Mouse (Mus musculus): ENCODE data around the gene Prkra. TPM values are rescaled to one million over a fixed set of nuclear protein-coding genes. Genes with fewer than 3 reads are reported as not detected.

Gene Prkra
- total and polyA plus RNA-seq, 3 experiments, result 7.4 to 24.2 (median 23.1) TPM

GRCm38 (mm10) chr2:76621724-76622123, 26.1 kb downstream of the Prkra start:
- DNase-seq (ENCODE audit: low spot score) (no peak), ATAC-seq (ENCODE audit: extremely low read depth, insufficient number of reproducible peaks, low FRiP score, poor library complexity, severe bottlenecking) (no peak)
- Histone ChIP-seq H3K9me3 (replicated peaks) (peaks cover 5% of the 10 kb centered on the region; the same call in 1 of the 2 replicates), H3K36me3 (replicated peaks) (no peaks in the 10 kb centered on the region), H3K4me1 (ENCODE audit: insufficient read depth, low read depth, low read length) (no peaks in the 10 kb centered on the region), H3K27me3 (ENCODE audit: insufficient read depth, low read length) (no peaks in the 10 kb centered on the region), H3K4me3 (ENCODE audit: low read depth, low read length) (no peak overlapping the region)
- no peak for TF ChIP-seq POLR2AphosphoS5 (IDR thresholded peaks at IDR 0.05; ENCODE audit: insufficient replicate concordance, low read depth, low read length)
- TF ChIP-seq GATA2 (IDR thresholded peaks at IDR 0.05; ENCODE audit: borderline replicate concordance, low read depth, low read length), result no peak
- no peak for TF ChIP-seq TAL1 (conservative IDR thresholded peaks at IDR 0.05; ENCODE audit: low read depth, low read length)
- TF ChIP-seq CTCF (IDR thresholded peaks at IDR 0.05; ENCODE audit: low read depth, low read length), result no peak
- no peak for TF ChIP-seq GATA1 (IDR thresholded peaks at IDR 0.05; ENCODE audit: borderline replicate concordance, low read length)

- Histone ChIP-seq H3K36me3 (replicated peaks) (no peaks in the 10 kb centered on the region), H3K4me3 (ENCODE audit: low read depth, low read length) (no peak overlapping the region), H3K27me3 (ENCODE audit: insufficient read depth, low read length) (no peaks in the 10 kb centered on the region), H3K9me3 (replicated peaks) (peaks cover 5% of the 10 kb centered on the region; the same call in 1 of the 2 replicates), H3K4me1 (ENCODE audit: insufficient read depth, low read depth, low read length) (no peaks in the 10 kb centered on the region)
- no peak for ATAC-seq (ENCODE audit: extremely low read depth, insufficient number of reproducible peaks, low FRiP score, poor library complexity, severe bottlenecking)
- no peak for TF ChIP-seq POLR2AphosphoS5 (IDR thresholded peaks at IDR 0.05; ENCODE audit: insufficient replicate concordance, low read depth, low read length)
- no peak for DNase-seq (ENCODE audit: low spot score)
Measured at GRCm38 (mm10) chr2:76620188-76620587, 27.6 kb downstream of the Prkra start.

- Histone ChIP-seq H3K4me3 (ENCODE audit: low read depth, low read length) (no peak overlapping the region), H3K36me3 (replicated peaks) (no peaks in the 10 kb centered on the region), H3K4me1 (ENCODE audit: insufficient read depth, low read depth, low read length) (no peaks in the 10 kb centered on the region), H3K27me3 (ENCODE audit: insufficient read depth, low read length) (no peaks in the 10 kb centered on the region), H3K9me3 (replicated peaks) (no peaks in the 10 kb centered on the region)
- DNase-seq (ENCODE audit: low spot score), result no peak
- TF ChIP-seq TAL1 (conservative IDR thresholded peaks at IDR 0.05; ENCODE audit: low read depth, low read length), result no peak
- TF ChIP-seq POLR2AphosphoS5 (IDR thresholded peaks at IDR 0.05; ENCODE audit: insufficient replicate concordance, low read depth, low read length), result no peak
- no peak for TF ChIP-seq CTCF (IDR thresholded peaks at IDR 0.05; ENCODE audit: low read depth, low read length)
- TF ChIP-seq GATA1 (IDR thresholded peaks at IDR 0.05; ENCODE audit: borderline replicate concordance, low read length), result no peak
- TF ChIP-seq GATA2 (IDR thresholded peaks at IDR 0.05; ENCODE audit: borderline replicate concordance, low read depth, low read length), result no peak
- ATAC-seq (ENCODE audit: extremely low read depth, insufficient number of reproducible peaks, low FRiP score, poor library complexity, severe bottlenecking), result peak; percentile 28; the same call in 1 of the 2 replicates
Measured at GRCm38 (mm10) chr2:76618078-76618477, 29.7 kb downstream of the Prkra start.

- Histone ChIP-seq H3K36me3 (replicated peaks) (no peaks in the 10 kb centered on the region), H3K4me1 (ENCODE audit: insufficient read depth, low read depth, low read length) (no peaks in the 10 kb centered on the region), H3K9me3 (replicated peaks) (no peaks in the 10 kb centered on the region), H3K4me3 (ENCODE audit: low read depth, low read length) (no peak overlapping the region), H3K27me3 (ENCODE audit: insufficient read depth, low read length) (no peaks in the 10 kb centered on the region)
- TF ChIP-seq TAL1 (conservative IDR thresholded peaks at IDR 0.05; ENCODE audit: low read depth, low read length), result no peak
- no peak for TF ChIP-seq POLR2AphosphoS5 (IDR thresholded peaks at IDR 0.05; ENCODE audit: insufficient replicate concordance, low read depth, low read length)
- no peak for TF ChIP-seq GATA2 (IDR thresholded peaks at IDR 0.05; ENCODE audit: borderline replicate concordance, low read depth, low read length)
- no peak for TF ChIP-seq GATA1 (IDR thresholded peaks at IDR 0.05; ENCODE audit: borderline replicate concordance, low read length)
- no peak for TF ChIP-seq CTCF (IDR thresholded peaks at IDR 0.05; ENCODE audit: low read depth, low read length)
- DNase-seq (ENCODE audit: low spot score) (no peak), ATAC-seq (ENCODE audit: extremely low read depth, insufficient number of reproducible peaks, low FRiP score, poor library complexity, severe bottlenecking) (no peak)
Measured at GRCm38 (mm10) chr2:76611996-76612395, 35.8 kb downstream of the Prkra start.

GRCm38 (mm10) chr2:76610326-76611104, 37.3 kb downstream of the Prkra start:
- no peak for DNase-seq (ENCODE audit: low spot score)
- no peaks in the 10 kb centered on the region for H3K9me3 ChIP-seq (replicated peaks)
- no peak for TF ChIP-seq GATA1 (IDR thresholded peaks at IDR 0.05; ENCODE audit: borderline replicate concordance, low read length)
- no peak for TF ChIP-seq POLR2AphosphoS5 (IDR thresholded peaks at IDR 0.05; ENCODE audit: insufficient replicate concordance, low read depth, low read length)
- TF ChIP-seq CTCF (IDR thresholded peaks at IDR 0.05; ENCODE audit: low read depth, low read length), result no peak
- no peak for TF ChIP-seq TAL1 (conservative IDR thresholded peaks at IDR 0.05; ENCODE audit: low read depth, low read length)
- TF ChIP-seq GATA2 (IDR thresholded peaks at IDR 0.05; ENCODE audit: borderline replicate concordance, low read depth, low read length), result no peak
- no peaks in the 10 kb centered on the region for H3K36me3 ChIP-seq (replicated peaks)
- no peak overlapping the region for H3K4me3 ChIP-seq (ENCODE audit: low read depth, low read length)
- no peaks in the 10 kb centered on the region for H3K27me3 ChIP-seq (ENCODE audit: insufficient read depth, low read length)
- H3K4me1 ChIP-seq (ENCODE audit: insufficient read depth, low read depth, low read length), result no peaks in the 10 kb centered on the region
- peak; percentile 65 for ATAC-seq (ENCODE audit: extremely low read depth, insufficient number of reproducible peaks, low FRiP score, poor library complexity, severe bottlenecking)

GRCm38 (mm10) chr2:76606704-76607103, 41.1 kb downstream of the Prkra start:
- Histone ChIP-seq H3K4me1 (ENCODE audit: insufficient read depth, low read depth, low read length) (no peaks in the 10 kb centered on the region), H3K36me3 (replicated peaks) (no peaks in the 10 kb centered on the region), H3K4me3 (ENCODE audit: low read depth, low read length) (no peak overlapping the region), H3K9me3 (replicated peaks) (no peaks in the 10 kb centered on the region), H3K27me3 (ENCODE audit: insufficient read depth, low read length) (no peaks in the 10 kb centered on the region)
- DNase-seq (ENCODE audit: low spot score), result no peak
- ATAC-seq (ENCODE audit: extremely low read depth, insufficient number of reproducible peaks, low FRiP score, poor library complexity, severe bottlenecking), result no peak
- TF ChIP-seq GATA2 (IDR thresholded peaks at IDR 0.05; ENCODE audit: borderline replicate concordance, low read depth, low read length) (no peak), POLR2AphosphoS5 (IDR thresholded peaks at IDR 0.05; ENCODE audit: insufficient replicate concordance, low read depth, low read length) (no peak), CTCF (IDR thresholded peaks at IDR 0.05; ENCODE audit: low read depth, low read length) (no peak), TAL1 (conservative IDR thresholded peaks at IDR 0.05; ENCODE audit: low read depth, low read length) (no peak), GATA1 (IDR thresholded peaks at IDR 0.05; ENCODE audit: borderline replicate concordance, low read length) (no peak)

All from G1E (cell line).